Mouse (Mus musculus): ENCODE data around the gene Entpd8. TPM values are rescaled to one million over a fixed set of nuclear protein-coding genes. Genes with fewer than 3 reads are reported as not detected.
A peak's percentile ranks its signal among the peaks of the same experiment; 100 is the strongest.

Entpd8 gene
- polyA plus RNA-seq, 1 experiment from 2014 or later = 0.13 TPM

- Histone ChIP-seq H3K27me3 (ENCODE audit: insufficient read depth, poor library complexity, severe bottlenecking) (peaks cover 36% of the 10 kb centered on the region), H3K4me1 (peaks cover 9% of the 10 kb centered on the region), H3K9me3 (no peaks in the 10 kb centered on the region), H3K4me3 (no peak overlapping the region), H3K27ac (no peak overlapping the region), H3K36me3 (no peaks in the 10 kb centered on the region)
- DNase-seq (ENCODE audit: low spot score) = no peak
- whole genome bisulfite sequencing = 66% methylated on average over 3 of the region's 3 CpGs
Observed at GRCm38 (mm10) chr2:25099703-25100102, 19.6 kb downstream of the Entpd8 start.

GRCm38 (mm10) chr2:25104122-25104521, 24.0 kb downstream of the Entpd8 start:
- Histone ChIP-seq H3K9me3 (no peaks in the 10 kb centered on the region), H3K27ac (no peak overlapping the region), H3K4me3 (no peak overlapping the region), H3K4me1 (peaks cover 11% of the 10 kb centered on the region; the same call in 1 of the 2 replicates), H3K27me3 (ENCODE audit: insufficient read depth, poor library complexity, severe bottlenecking) (peaks cover 10% of the 10 kb centered on the region; the same call in 1 of the 2 replicates), H3K36me3 (no peaks in the 10 kb centered on the region)
- 85% methylated on average over 2 of the region's 2 CpGs for WGBS
- no peak for DNase-seq (ENCODE audit: low spot score)

DNA sequence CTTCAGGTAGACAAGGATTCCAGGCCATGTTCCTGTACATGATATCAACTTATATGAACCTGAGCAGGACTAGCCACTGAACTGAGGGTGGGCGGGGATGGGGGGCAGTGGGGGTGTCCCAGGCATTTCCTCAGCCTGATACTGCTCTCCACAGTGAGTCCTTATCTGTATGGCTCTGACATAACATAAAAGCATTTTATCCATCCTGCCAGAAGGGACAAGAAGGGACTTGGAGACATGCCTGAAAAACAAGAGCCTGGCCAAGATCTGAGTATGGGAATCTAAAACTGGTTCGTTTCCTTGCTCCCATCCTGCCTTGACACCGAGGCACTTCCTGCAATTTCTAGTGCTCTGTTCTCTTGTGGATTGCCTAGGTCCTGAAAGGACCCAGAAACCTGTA, 25.9 kb downstream of the Entpd8 start:
- peaks cover 17% of the 10 kb centered on the region for H3K4me1 ChIP-seq
- no peak overlapping the region for H3K27ac ChIP-seq
- WGBS = 55% methylated on average over 3 of the region's 3 CpGs
- no peak for DNase-seq (ENCODE audit: low spot score)
- peaks cover 5% of the 10 kb centered on the region; the same call in 1 of the 2 replicates for H3K27me3 ChIP-seq (ENCODE audit: insufficient read depth, poor library complexity, severe bottlenecking)
- H3K9me3 ChIP-seq = no peaks in the 10 kb centered on the region
- H3K4me3 ChIP-seq = no peak overlapping the region
- H3K36me3 ChIP-seq = no peaks in the 10 kb centered on the region

- 0 out of 2 replicates have a peak overlapping the region, but pooled peaks have one; percentile 16 for H3K27ac ChIP-seq
- H3K4me1 ChIP-seq = peaks cover 22% of the 10 kb centered on the region
- no peak overlapping the region for H3K4me3 ChIP-seq
- no peaks in the 10 kb centered on the region for H3K9me3 ChIP-seq
- no peaks in the 10 kb centered on the region for H3K27me3 ChIP-seq (ENCODE audit: insufficient read depth, poor library complexity, severe bottlenecking)
- DNase-seq (ENCODE audit: low spot score) = no peak
- H3K36me3 ChIP-seq = no peaks in the 10 kb centered on the region
Observed at GRCm38 (mm10) chr2:25109487-25109886, 29.4 kb downstream of the Entpd8 start.

- no peaks in the 10 kb centered on the region for H3K36me3 ChIP-seq
- no peak for DNase-seq (ENCODE audit: low spot score)
- H3K27ac ChIP-seq = peak overlapping the region; percentile 65
Observed at GRCm38 (mm10) chr2:25110505-25111183, 30.5 kb downstream of the Entpd8 start.

DNA sequence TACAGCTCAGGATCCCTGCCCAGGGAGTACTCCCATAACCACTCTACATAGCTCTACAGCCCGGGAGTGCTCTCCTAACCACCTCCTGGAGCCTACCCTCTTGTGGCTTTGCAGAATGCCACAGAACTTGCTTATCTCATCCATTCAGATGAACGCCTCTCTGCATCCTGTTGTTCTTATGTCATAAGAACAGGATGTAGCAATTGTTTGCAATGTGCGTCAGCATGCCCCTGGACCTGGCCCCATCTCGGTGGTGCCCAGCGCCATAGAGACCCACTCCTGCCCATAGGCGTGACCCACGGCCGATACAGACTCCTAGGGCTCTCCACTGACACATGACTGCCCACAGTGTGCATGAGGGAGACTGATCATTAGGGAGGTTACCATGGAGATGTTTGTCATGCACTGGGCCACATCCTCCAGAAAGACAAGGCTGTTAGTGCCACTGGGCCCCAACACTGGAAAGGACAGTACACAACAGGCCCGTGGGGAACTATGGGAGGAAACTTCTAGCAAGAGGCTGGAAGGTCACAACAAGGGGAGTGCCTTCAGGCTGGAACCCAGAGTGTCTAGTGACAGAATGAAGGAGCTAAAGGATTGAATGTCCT, 31.2 kb downstream of the Entpd8 start:
- Histone ChIP-seq H3K36me3 (no peaks in the 10 kb centered on the region), H3K27ac (peak overlapping the region; percentile 65), H3K9me3 (no peaks in the 10 kb centered on the region), H3K27me3 (ENCODE audit: insufficient read depth, poor library complexity, severe bottlenecking) (no peaks in the 10 kb centered on the region), H3K4me1 (peaks cover 20% of the 10 kb centered on the region), H3K4me3 (no peak overlapping the region)
- no peak for DNase-seq (ENCODE audit: low spot score)
- 51% methylated on average over 9 of the region's 9 CpGs for whole genome bisulfite sequencing

More at GRCm38 (mm10) chr2:25110505-25111183, 30.5 kb downstream of the Entpd8 start:
- Histone ChIP-seq H3K4me1 (peaks cover 24% of the 10 kb centered on the region), H3K27me3 (ENCODE audit: insufficient read depth, poor library complexity, severe bottlenecking) (no peaks in the 10 kb centered on the region), H3K9me3 (no peaks in the 10 kb centered on the region), H3K4me3 (no peak overlapping the region)

- Histone ChIP-seq H3K27ac (no peak overlapping the region), H3K4me1 (peaks cover 16% of the 10 kb centered on the region), H3K36me3 (no peaks in the 10 kb centered on the region), H3K4me3 (no peak overlapping the region), H3K27me3 (ENCODE audit: insufficient read depth, poor library complexity, severe bottlenecking) (no peaks in the 10 kb centered on the region), H3K9me3 (no peaks in the 10 kb centered on the region)
- WGBS = 84% methylated on average over 2 of the region's 2 CpGs
- DNase-seq (ENCODE audit: low spot score) = no peak
Observed at GRCm38 (mm10) chr2:25114308-25114707, 34.2 kb downstream of the Entpd8 start.

DNA sequence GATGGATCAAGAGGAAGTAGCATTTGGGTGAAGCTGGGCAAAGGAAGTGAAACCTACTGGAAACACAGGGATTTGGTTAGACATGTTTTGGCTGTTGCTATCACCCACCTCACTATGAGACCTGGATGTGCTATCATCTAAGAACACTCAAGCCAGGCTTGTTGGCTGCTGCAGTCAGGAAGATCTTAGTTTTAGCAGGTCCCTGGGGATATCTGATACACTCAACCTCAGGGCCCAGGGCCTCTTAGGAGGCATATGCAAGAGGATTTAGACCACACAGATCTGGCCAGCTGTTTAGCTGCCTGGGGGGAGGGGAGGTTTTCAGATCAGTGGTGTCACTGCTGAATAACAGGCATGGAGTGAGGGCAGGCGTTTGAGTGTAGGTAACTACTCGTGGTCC, 35.3 kb downstream of the Entpd8 start:
- Histone ChIP-seq H3K27me3 (ENCODE audit: insufficient read depth, poor library complexity, severe bottlenecking) (no peaks in the 10 kb centered on the region), H3K36me3 (no peaks in the 10 kb centered on the region), H3K4me3 (no peak overlapping the region), H3K9me3 (no peaks in the 10 kb centered on the region), H3K4me1 (peaks cover 16% of the 10 kb centered on the region), H3K27ac (no peak overlapping the region)
- 42% methylated on average over 2 of the region's 2 CpGs for WGBS
- no peak for DNase-seq (ENCODE audit: low spot score)

GRCm38 (mm10) chr2:25120963-25121362, 40.9 kb downstream of the Entpd8 start:
- WGBS = 75% methylated on average over 7 of the region's 7 CpGs

DNA sequence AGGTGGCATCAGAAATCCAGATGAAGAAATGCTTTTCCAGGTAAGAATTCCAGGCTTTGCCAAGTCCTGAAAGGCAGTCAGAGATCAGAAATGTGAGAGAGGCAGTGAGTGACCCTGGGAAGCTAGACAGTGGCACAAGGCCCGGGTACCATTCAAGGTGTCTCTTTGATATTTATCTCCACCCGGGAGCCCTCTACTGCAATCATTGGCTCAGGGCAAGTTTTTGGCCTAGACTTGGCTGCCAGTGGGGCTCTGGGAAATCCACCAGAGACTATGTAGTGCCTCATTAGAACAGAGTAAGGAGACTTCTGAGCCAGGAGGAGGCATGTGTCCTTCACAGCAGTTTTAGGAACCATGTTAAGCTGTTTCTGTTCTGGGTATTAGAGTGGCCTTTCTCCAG, 42.6 kb downstream of the Entpd8 start:
- 56% methylated on average over 2 of the region's 2 CpGs for WGBS
- no peak overlapping the region for H3K4me3 ChIP-seq
- H3K36me3 ChIP-seq = no peaks in the 10 kb centered on the region
- DNase-seq (ENCODE audit: low spot score) = no peak
- no peaks in the 10 kb centered on the region for H3K9me3 ChIP-seq
- H3K27ac ChIP-seq = no peak overlapping the region
- peaks cover 17% of the 10 kb centered on the region for H3K4me1 ChIP-seq
- 0 out of 2 replicates have a peak, but pooled peaks cover 7% of the 10 kb centered on the region for H3K27me3 ChIP-seq (ENCODE audit: insufficient read depth, poor library complexity, severe bottlenecking)

More at GRCm38 (mm10) chr2:25120963-25121362, 40.9 kb downstream of the Entpd8 start:
- Histone ChIP-seq H3K36me3 (no peaks in the 10 kb centered on the region), H3K4me3 (no peak overlapping the region), H3K9me3 (no peaks in the 10 kb centered on the region), H3K4me1 (peaks cover 3% of the 10 kb centered on the region; the same call in 1 of the 2 replicates), H3K27me3 (ENCODE audit: insufficient read depth, poor library complexity, severe bottlenecking) (0 out of 2 replicates have a peak, but pooled peaks cover 7% of the 10 kb centered on the region), H3K27ac (no peak overlapping the region)
- DNase-seq (ENCODE audit: low spot score) = no peak

DNA sequence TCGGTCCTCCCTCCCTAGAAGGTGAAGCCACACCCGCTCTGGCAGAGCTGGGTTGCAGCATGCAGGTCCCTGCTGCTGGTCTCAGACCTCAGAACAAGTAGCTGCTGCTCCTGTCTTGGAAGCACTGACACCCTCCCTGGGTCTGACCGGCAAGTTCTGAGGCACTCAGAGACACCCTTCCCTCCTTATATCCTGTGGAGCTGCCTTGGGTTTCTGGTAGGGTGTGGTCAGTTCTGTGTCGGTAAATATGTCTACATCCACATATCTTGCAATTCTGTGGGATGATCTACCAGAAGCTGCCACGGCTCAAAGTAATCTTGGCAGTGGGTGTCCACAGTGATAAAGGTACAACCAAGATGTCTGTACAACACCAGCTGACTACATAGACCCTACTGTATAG, 43.4 kb downstream of the Entpd8 start:
- Histone ChIP-seq H3K36me3 (no peaks in the 10 kb centered on the region), H3K4me3 (no peak overlapping the region), H3K9me3 (no peaks in the 10 kb centered on the region), H3K27me3 (ENCODE audit: insufficient read depth, poor library complexity, severe bottlenecking) (0 out of 2 replicates have a peak, but pooled peaks cover 7% of the 10 kb centered on the region), H3K4me1 (peaks cover 26% of the 10 kb centered on the region), H3K27ac (no peak overlapping the region)
- DNase-seq (ENCODE audit: low spot score) = no peak
- WGBS = 74% methylated on average over 5 of the region's 5 CpGs

DNA sequence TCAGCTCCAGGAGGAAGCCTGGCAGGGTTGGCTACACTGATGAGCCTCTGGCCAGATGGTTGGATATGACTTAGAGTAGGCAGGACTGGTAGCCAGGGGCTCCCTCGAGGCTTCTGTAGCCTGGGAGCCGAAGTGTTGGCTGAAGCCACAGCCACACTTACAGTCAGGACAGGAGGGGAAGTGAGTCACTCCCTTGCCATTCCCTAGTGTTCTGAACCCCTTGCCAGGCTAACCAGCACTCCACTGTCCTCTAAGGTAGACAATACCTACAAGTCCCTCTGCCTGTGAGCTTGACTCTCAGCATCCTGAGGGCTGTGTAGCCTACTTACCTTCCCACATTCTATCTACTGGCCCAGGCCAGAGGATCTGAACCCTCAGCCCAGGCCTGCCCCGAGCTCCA, 44.3 kb downstream of the Entpd8 start:
- DNase-seq (ENCODE audit: low spot score) = no peak
- Histone ChIP-seq H3K27me3 (ENCODE audit: insufficient read depth, poor library complexity, severe bottlenecking) (0 out of 2 replicates have a peak, but pooled peaks cover 7% of the 10 kb centered on the region), H3K36me3 (no peaks in the 10 kb centered on the region), H3K27ac (peak overlapping the region; percentile 16; the same call in 1 of the 2 replicates), H3K9me3 (no peaks in the 10 kb centered on the region), H3K4me1 (peaks cover 29% of the 10 kb centered on the region), H3K4me3 (no peak overlapping the region)
- 48% methylated on average over 3 of the region's 3 CpGs for WGBS

DNA sequence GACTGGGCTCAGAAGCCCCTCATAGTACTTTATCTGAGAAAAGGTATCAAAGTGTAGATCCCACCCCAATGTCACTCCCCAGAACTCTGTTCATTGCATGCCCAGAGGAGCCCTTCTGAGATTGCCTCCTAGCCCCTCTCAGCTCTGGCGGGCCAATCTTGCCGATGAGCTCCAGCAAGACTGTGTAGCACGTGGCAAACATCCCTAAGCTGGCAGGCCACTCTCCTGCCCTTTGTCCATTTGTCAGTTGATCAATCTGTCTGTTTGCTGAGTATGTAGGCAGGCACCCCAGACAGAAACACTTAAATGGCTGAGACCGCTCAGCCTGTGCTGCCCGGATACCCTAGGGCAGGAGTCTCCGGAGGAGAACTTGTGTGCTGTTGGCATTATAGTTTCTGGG, 45.0 kb downstream of the Entpd8 start:
- WGBS = 84% methylated on average over 6 of the region's 6 CpGs

More for the DNA sequence above, 45.0 kb downstream of the Entpd8 start:
- Histone ChIP-seq H3K4me3 (no peak overlapping the region), H3K9me3 (no peaks in the 10 kb centered on the region), H3K27me3 (ENCODE audit: insufficient read depth, poor library complexity, severe bottlenecking) (0 out of 2 replicates have a peak, but pooled peaks cover 7% of the 10 kb centered on the region), H3K4me1 (peaks cover 29% of the 10 kb centered on the region), H3K36me3 (no peaks in the 10 kb centered on the region), H3K27ac (no peak overlapping the region)
- no peak for DNase-seq (ENCODE audit: low spot score)
